Mouse (Mus musculus) brain, embryonic 14.5 days (tissue): ENCODE measurements around the gene Ptcd1.

Experiments
- CTCF ChIP-seq: fragments of 200-500 bp; IDR thresholded peaks from 2 replicates; pipeline ENCODE4 v1.5.1; 2012; ENCODE audit warnings: inconsistent platforms, mild to moderate bottlenecking, moderate library complexity, borderline replicate concordance; ENCODE audit not compliant: insufficient read depth, insufficient read length; ENCODE audit errors: extremely low read depth
- POLR2A ChIP-seq: fragments of 200-500 bp; IDR thresholded peaks from 2 replicates; pipeline ENCODE4 v1.6.1; 2012; ENCODE audit warnings: mild to moderate bottlenecking, inconsistent platforms, borderline replicate concordance; ENCODE audit not compliant: poor library complexity, insufficient read depth, insufficient read length, severe bottlenecking; ENCODE audit errors: extremely low read depth

DNA sequence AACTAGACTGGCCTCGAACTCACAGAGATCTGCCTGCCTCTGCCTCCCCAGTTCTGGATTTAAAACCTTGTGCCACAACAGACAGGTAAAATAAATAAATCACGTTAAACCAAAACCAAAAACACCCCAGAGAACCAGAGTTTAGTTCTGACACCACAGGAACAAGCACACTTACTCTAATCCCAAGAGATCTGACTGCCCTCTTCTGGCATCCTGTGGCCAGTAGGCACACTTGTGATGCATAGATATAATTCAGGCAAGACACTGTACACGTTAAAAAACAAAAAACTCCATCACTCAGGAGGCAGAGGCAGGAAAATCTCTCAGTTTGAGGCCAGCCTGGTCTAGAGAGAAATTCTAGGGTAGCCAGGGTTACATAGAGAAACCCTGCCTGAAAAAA, 35.5 kb upstream of the Ptcd1 start:
- TF ChIP-seq CTCF, result no peak
- no peak for TF ChIP-seq POLR2A
